Mouse (Mus musculus) lung, embryonic 14.5 days (tissue): ENCODE data around the gene Fdps. TPM values are rescaled to one million over a fixed set of nuclear protein-coding genes. Genes with fewer than 3 reads are reported as not detected.

Source experiments
- ATAC-seq: fragments of 200-750 bp; cut with Nextera tagmentation; 2 replicates; pipeline ENCODE4 v1.8.0; 2017; ENCODE audit warnings: mild to moderate bottlenecking, moderate TSS enrichment, moderate library complexity; ENCODE audit not compliant: insufficient read depth
- DNase-seq: peaks from one replicate; pipeline ENCODE4 v3.0.0-alpha.2; 2015
- H3K27ac ChIP-seq: fragments of 300-500 bp; sonication (generic); 2 replicates; pipeline ENCODE4 v1.5.1; 2014; ENCODE audit warnings: low read depth, mild to moderate bottlenecking, moderate library complexity
- H3K27me3 ChIP-seq: fragments of 300-500 bp; sonication (generic); 2 replicates; pipeline ENCODE4 v1.6.1; 2014; ENCODE audit warnings: low read length, control low read depth; ENCODE audit not compliant: insufficient read depth
- H3K36me3 ChIP-seq: fragments of 300-500 bp; sonication (generic); 2 replicates; pipeline ENCODE4 v1.6.1; 2014; ENCODE audit warnings: control low read depth; ENCODE audit not compliant: insufficient read depth
- H3K4me1 ChIP-seq: fragments of 300-500 bp; sonication (generic); 2 replicates; pipeline ENCODE4 v1.6.1; 2014; ENCODE audit warnings: antibody characterized with exemption, control low read depth; ENCODE audit not compliant: insufficient read depth
- H3K4me2 ChIP-seq: fragments of 300-500 bp; sonication (generic); 2 replicates; pipeline ENCODE4 v1.6.1; 2014; ENCODE audit warnings: mild to moderate bottlenecking
- H3K4me3 ChIP-seq: fragments of 300-500 bp; sonication (generic); 2 replicates; pipeline ENCODE4 v1.5.1; 2014; ENCODE audit warnings: low read depth, low read length
- H3K9ac ChIP-seq: fragments of 300-500 bp; sonication (generic); 2 replicates; pipeline ENCODE4 v1.6.1; 2014
- H3K9me3 ChIP-seq: fragments of 300-500 bp; sonication (generic); 2 replicates; pipeline ENCODE4 v1.6.1; 2016; ENCODE audit warnings: low read depth, low read length, control low read depth
- CTCF ChIP-seq: IDR thresholded peaks from 2 replicates; pipeline ENCODE4 v1.5.1; 2016; ENCODE audit warnings: antibody characterized with exemption, low read depth
- WGBS: fragments of 180-500 bp; shearing (Covaris S2); extraction: QIAGEN DNeasy Blood & Tissue Kit; methylation state at CpG from one replicate; pipeline ENCODE4 v1.1.7; 2014; 5-methylcytosine and 5-hydroxymethylcytosine counted together
- polyA plus RNA-seq: library from polyadenylated mRNA; unstranded; fragments of >200 nt; fragmentation: Nextera tagmentation; extraction: Ambion mirVana; gene quantifications from 2 replicates; pipeline ENCODE4 v1.2.1, GENCODE M21; 2014

Fdps gene
- polyA plus RNA-seq, 1 experiment from 2014 or later, result 177 TPM

DNA sequence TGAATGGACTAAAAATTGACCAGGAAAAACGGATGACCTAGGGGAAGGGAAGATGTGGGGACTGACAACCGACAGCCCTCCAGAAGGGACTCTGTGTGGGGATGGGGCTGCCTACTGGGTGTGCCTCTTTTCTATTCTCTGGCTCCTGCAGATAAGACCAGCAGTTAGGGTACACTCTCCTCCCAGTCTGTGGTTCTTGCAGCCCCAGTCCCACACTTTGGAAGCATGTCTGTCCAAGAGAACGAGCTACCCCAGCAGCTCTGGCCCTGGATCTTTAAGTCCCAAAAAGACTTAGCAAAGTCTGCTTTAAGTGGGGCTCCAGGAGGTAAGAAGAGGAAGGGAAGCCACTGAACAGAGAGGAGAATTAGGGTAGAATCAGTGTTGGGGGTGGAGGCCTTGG is 34.2 kb upstream of the Fdps start, which contains the start of gene Pklr:
Pklr (plus strand) TSS at position 185 of the 400 bp plus-strand sequence.
- Histone ChIP-seq H3K36me3 (no peaks in the 10 kb centered on the region), H3K4me1 (no peaks in the 10 kb centered on the region; the same call in 1 of the 2 replicates), H3K27me3 (no peaks in the 10 kb centered on the region), H3K27ac (no peak within 1 kb of the TSS), H3K4me2 (no peak within 1 kb of the TSS), H3K9ac (no peak within 1 kb of the TSS), H3K9me3 (no peaks in the 10 kb centered on the region), H3K4me3 (peak within 1 kb of the TSS; percentile 14; the same call in 1 of the 2 replicates)
- no peak for DNase-seq
- 53% methylated on average over 3 of the region's 3 CpGs for WGBS
- TF ChIP-seq CTCF, result no peak
- no peak for ATAC-seq

DNA sequence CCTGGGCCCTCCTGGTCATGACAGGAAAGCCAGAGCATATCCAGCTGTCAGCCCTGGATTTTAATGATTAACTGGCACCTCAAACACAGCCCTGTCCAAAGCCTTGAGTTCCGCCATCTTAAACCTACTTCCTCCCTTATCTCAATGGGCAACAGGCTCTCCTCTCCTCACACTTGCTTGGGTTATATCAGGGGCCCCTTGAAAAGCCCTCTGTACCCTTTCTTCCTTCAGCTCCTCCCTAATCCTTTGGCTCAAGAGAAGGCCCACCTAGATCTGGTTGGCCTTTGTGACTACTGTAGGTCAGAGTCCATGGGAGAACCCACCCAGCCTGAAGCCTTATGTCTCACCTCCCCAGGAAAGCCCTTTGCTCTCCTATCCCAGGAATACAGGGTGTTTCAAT is 32.0 kb upstream of the Fdps start:
- Histone ChIP-seq H3K4me2 (no peak overlapping the region), H3K9ac (no peak overlapping the region), H3K4me3 (no peak overlapping the region), H3K27ac (no peak overlapping the region), H3K4me1 (no peaks in the 10 kb centered on the region; the same call in 1 of the 2 replicates), H3K9me3 (no peaks in the 10 kb centered on the region), H3K27me3 (no peaks in the 10 kb centered on the region), H3K36me3 (no peaks in the 10 kb centered on the region)
- 65% methylated on average over 1 of the region's 1 CpGs for WGBS
- no peak for ATAC-seq
- no peak for TF ChIP-seq CTCF
- DNase-seq, result no peak

GRCm38 (mm10) chr3:89133063-89133450 is 31.3 kb upstream of the Fdps start:
- ATAC-seq, result no peak

DNA sequence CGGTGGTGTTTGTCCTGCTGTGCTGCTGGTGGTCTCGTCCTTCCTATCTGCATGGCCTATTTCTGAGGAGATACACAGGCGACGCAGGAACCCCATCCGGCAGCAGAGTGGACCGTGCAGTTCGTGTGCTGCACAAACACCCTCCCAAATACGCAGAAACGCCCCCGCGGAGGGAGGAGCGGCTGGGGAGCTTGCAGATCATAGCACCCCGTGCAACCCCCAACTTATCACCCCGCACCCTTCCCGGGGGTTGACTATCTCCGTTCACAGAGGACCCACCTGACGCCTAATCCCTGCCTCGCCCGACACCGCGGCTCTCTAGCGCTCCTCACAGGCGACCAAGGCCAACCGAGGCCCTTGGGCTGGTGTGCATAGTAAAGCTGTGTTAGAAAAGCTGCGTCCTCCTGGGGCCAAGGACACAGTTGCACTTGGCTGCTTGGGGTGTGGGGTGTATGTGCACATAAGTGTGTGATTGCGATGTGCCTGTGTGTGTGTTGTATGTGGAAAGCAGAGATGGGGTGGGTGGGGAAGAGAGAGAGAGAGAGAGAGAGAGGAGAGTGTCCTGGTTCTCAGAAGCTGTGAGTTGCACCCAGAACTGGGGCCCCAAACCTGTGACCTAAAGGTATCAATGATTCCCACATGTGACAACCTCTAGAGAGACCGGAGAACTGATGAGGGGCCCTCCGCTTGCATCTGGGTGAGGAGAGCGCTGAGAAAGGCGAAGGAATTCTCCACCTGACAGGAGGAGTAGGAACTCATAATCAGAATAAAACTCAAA is 30.7 kb upstream of the Fdps start:
- Histone ChIP-seq H3K4me3 (peak overlapping the region; percentile 21), H3K27me3 (no peaks in the 10 kb centered on the region), H3K27ac (no peak overlapping the region), H3K36me3 (no peaks in the 10 kb centered on the region), H3K4me2 (peak overlapping the region; percentile 66), H3K9ac (peak overlapping the region; percentile 36; the same call in 1 of the 2 replicates), H3K9me3 (no peaks in the 10 kb centered on the region), H3K4me1 (no peaks in the 10 kb centered on the region; the same call in 1 of the 2 replicates)
- ATAC-seq (peak; percentile 71; the same call in 1 of the 2 replicates), DNase-seq (peak; percentile 32)
- peak; percentile 53 for TF ChIP-seq CTCF
- 13% methylated on average over 30 of the region's 30 CpGs for whole genome bisulfite sequencing

More at GRCm38 (mm10) chr3:89133063-89133450, 31.3 kb upstream of the Fdps start:
- TF ChIP-seq CTCF, result no peak
- Histone ChIP-seq H3K27me3 (no peaks in the 10 kb centered on the region), H3K4me1 (no peaks in the 10 kb centered on the region; the same call in 1 of the 2 replicates), H3K4me2 (peak overlapping the region; percentile 66; the same call in 1 of the 2 replicates), H3K36me3 (no peaks in the 10 kb centered on the region), H3K9me3 (no peaks in the 10 kb centered on the region), H3K27ac (no peak overlapping the region), H3K9ac (no peak overlapping the region), H3K4me3 (no peak overlapping the region)
- DNase-seq, result no peak
- WGBS, result 66% methylated on average over 7 of the region's 7 CpGs

GRCm38 (mm10) chr3:89131816-89132215 is 30.1 kb upstream of the Fdps start:
- H3K4me2 ChIP-seq, result peak overlapping the region; percentile 66
- no peak for ATAC-seq
- H3K9me3 ChIP-seq, result no peaks in the 10 kb centered on the region
- TF ChIP-seq CTCF, result no peak
- H3K27ac ChIP-seq, result no peak overlapping the region
- DNase-seq, result no peak
- no peaks in the 10 kb centered on the region for H3K36me3 ChIP-seq
- no peaks in the 10 kb centered on the region; the same call in 1 of the 2 replicates for H3K4me1 ChIP-seq
- peak overlapping the region; percentile 21 for H3K4me3 ChIP-seq
- 37% methylated on average over 4 of the region's 4 CpGs for WGBS
- no peak overlapping the region for H3K9ac ChIP-seq
- no peaks in the 10 kb centered on the region for H3K27me3 ChIP-seq

GRCm38 (mm10) chr3:89129908-89130307 is 28.1 kb upstream of the Fdps start:
- DNase-seq (no peak), ATAC-seq (no peak)
- Histone ChIP-seq H3K9ac (no peak overlapping the region), H3K27ac (no peak overlapping the region), H3K4me3 (no peak overlapping the region), H3K4me1 (no peaks in the 10 kb centered on the region; the same call in 1 of the 2 replicates), H3K36me3 (no peaks in the 10 kb centered on the region), H3K27me3 (no peaks in the 10 kb centered on the region), H3K4me2 (no peak overlapping the region), H3K9me3 (no peaks in the 10 kb centered on the region)
- 74% methylated on average over 3 of the region's 3 CpGs for WGBS
- TF ChIP-seq CTCF, result no peak

- ATAC-seq (no peak), DNase-seq (no peak)
- Histone ChIP-seq H3K36me3 (no peaks in the 10 kb centered on the region), H3K27me3 (no peaks in the 10 kb centered on the region), H3K4me1 (no peaks in the 10 kb centered on the region), H3K27ac (no peak overlapping the region), H3K4me2 (no peak overlapping the region), H3K9me3 (no peaks in the 10 kb centered on the region), H3K9ac (no peak overlapping the region), H3K4me3 (no peak overlapping the region)
- no peak for TF ChIP-seq CTCF
- WGBS, result 93% methylated on average over 3 of the region's 3 CpGs
Observed at GRCm38 (mm10) chr3:89125981-89126380, 24.2 kb upstream of the Fdps start.
